Mouse (Mus musculus): Measurements from ENCODE around the gene Mxd3. TPM values are rescaled to one million over a fixed set of nuclear protein-coding genes. Genes with fewer than 3 reads are reported as not detected.

Gene Mxd3
- polyA plus RNA-seq, 1 experiment: 19.0 TPM

- no peak for TF ChIP-seq POLR2A (IDR thresholded peaks at IDR 0.05; ENCODE audit: low read depth, low read length)
- no peak for TF ChIP-seq CTCF (IDR thresholded peaks at IDR 0.05; ENCODE audit: borderline replicate concordance, insufficient read depth, low read length)
Measured at GRCm38 (mm10) chr13:55335701-55336100, 6.1 kb upstream of the Mxd3 start.

GRCm38 (mm10) chr13:55332331-55332730 is 2.7 kb upstream of the Mxd3 start:
- Histone ChIP-seq H3K27ac (ENCODE audit: insufficient read depth, low read length) (peak overlapping the region; percentile 8; the same call in 1 of the 2 replicates), H3K4me3 (ENCODE audit: insufficient read depth, low read length) (no peak overlapping the region), H3K4me1 (ENCODE audit: control insufficient read depth, insufficient read depth, low read length) (peaks cover 14% of the 10 kb centered on the region)
- TF ChIP-seq POLR2A (IDR thresholded peaks at IDR 0.05; ENCODE audit: low read depth, low read length) (no peak), CTCF (IDR thresholded peaks at IDR 0.05; ENCODE audit: borderline replicate concordance, insufficient read depth, low read length) (no peak)

More at GRCm38 (mm10) chr13:55335701-55336100, 6.1 kb upstream of the Mxd3 start:
- peaks cover 12% of the 10 kb centered on the region for H3K4me1 ChIP-seq (ENCODE audit: control insufficient read depth, insufficient read depth, low read length)
- H3K4me3 ChIP-seq (ENCODE audit: insufficient read depth, low read length): no peak overlapping the region
- H3K27ac ChIP-seq (ENCODE audit: insufficient read depth, low read length): no peak overlapping the region

GRCm38 (mm10) chr13:55330567-55331400 is 1.2 kb upstream of the Mxd3 start:
- peak overlapping the region; percentile 46 for H3K4me3 ChIP-seq (ENCODE audit: insufficient read depth, low read length)
- TF ChIP-seq POLR2A (IDR thresholded peaks at IDR 0.05; ENCODE audit: low read depth, low read length): no peak
- no peak for TF ChIP-seq CTCF (IDR thresholded peaks at IDR 0.05; ENCODE audit: borderline replicate concordance, insufficient read depth, low read length)
- H3K4me1 ChIP-seq (ENCODE audit: control insufficient read depth, insufficient read depth, low read length): peaks cover 18% of the 10 kb centered on the region
- H3K27ac ChIP-seq (ENCODE audit: insufficient read depth, low read length): 0 out of 2 replicates have a peak overlapping the region, but pooled peaks have one; percentile 9

- H3K4me1 ChIP-seq (ENCODE audit: control insufficient read depth, insufficient read depth, low read length): peaks cover 18% of the 10 kb centered on the region
- no peak overlapping the region for H3K27ac ChIP-seq (ENCODE audit: insufficient read depth, low read length)
- H3K4me3 ChIP-seq (ENCODE audit: insufficient read depth, low read length): peak overlapping the region; percentile 80
- TF ChIP-seq CTCF (IDR thresholded peaks at IDR 0.05; ENCODE audit: borderline replicate concordance, insufficient read depth, low read length): no peak
- TF ChIP-seq POLR2A (IDR thresholded peaks at IDR 0.05; ENCODE audit: low read depth, low read length): no peak; the same call in 1 of the 2 replicates
Measured at GRCm38 (mm10) chr13:55329109-55329682, 427 bp downstream of the Mxd3 start.

- Histone ChIP-seq H3K4me1 (ENCODE audit: control insufficient read depth, insufficient read depth, low read length) (peaks cover 22% of the 10 kb centered on the region), H3K4me3 (ENCODE audit: insufficient read depth, low read length) (peak overlapping the region; percentile 80), H3K27ac (ENCODE audit: insufficient read depth, low read length) (no peak overlapping the region)
- TF ChIP-seq POLR2A (IDR thresholded peaks at IDR 0.05; ENCODE audit: low read depth, low read length) (no peak), CTCF (IDR thresholded peaks at IDR 0.05; ENCODE audit: borderline replicate concordance, insufficient read depth, low read length) (no peak)
Measured at GRCm38 (mm10) chr13:55328641-55329040, 982 bp downstream of the Mxd3 start.

GRCm38 (mm10) chr13:55328171-55328570 is 1.5 kb downstream of the Mxd3 start:
- TF ChIP-seq POLR2A (IDR thresholded peaks at IDR 0.05; ENCODE audit: low read depth, low read length) (no peak), CTCF (IDR thresholded peaks at IDR 0.05; ENCODE audit: borderline replicate concordance, insufficient read depth, low read length) (no peak)
- peaks cover 22% of the 10 kb centered on the region for H3K4me1 ChIP-seq (ENCODE audit: control insufficient read depth, insufficient read depth, low read length)
- H3K27ac ChIP-seq (ENCODE audit: insufficient read depth, low read length): no peak overlapping the region
- no peak overlapping the region for H3K4me3 ChIP-seq (ENCODE audit: insufficient read depth, low read length)

- no peak for TF ChIP-seq POLR2A (IDR thresholded peaks at IDR 0.05; ENCODE audit: low read depth, low read length)
- peak; percentile 84 for TF ChIP-seq CTCF (IDR thresholded peaks at IDR 0.05; ENCODE audit: borderline replicate concordance, insufficient read depth, low read length)
- no peak overlapping the region for H3K4me3 ChIP-seq (ENCODE audit: insufficient read depth, low read length)
- H3K4me1 ChIP-seq (ENCODE audit: control insufficient read depth, insufficient read depth, low read length): peaks cover 22% of the 10 kb centered on the region
- no peak overlapping the region for H3K27ac ChIP-seq (ENCODE audit: insufficient read depth, low read length)
Measured at GRCm38 (mm10) chr13:55327633-55328032, 2.0 kb downstream of the Mxd3 start.

GRCm38 (mm10) chr13:55327169-55327568 is 2.5 kb downstream of the Mxd3 start:
- Histone ChIP-seq H3K4me1 (ENCODE audit: control insufficient read depth, insufficient read depth, low read length) (peaks cover 21% of the 10 kb centered on the region), H3K4me3 (ENCODE audit: insufficient read depth, low read length) (no peak overlapping the region), H3K27ac (ENCODE audit: insufficient read depth, low read length) (no peak overlapping the region)
- TF ChIP-seq POLR2A (IDR thresholded peaks at IDR 0.05; ENCODE audit: low read depth, low read length): no peak
- TF ChIP-seq CTCF (IDR thresholded peaks at IDR 0.05; ENCODE audit: borderline replicate concordance, insufficient read depth, low read length): no peak

GRCm38 (mm10) chr13:55325596-55325995 is 4.0 kb downstream of the Mxd3 start:
- Histone ChIP-seq H3K27ac (ENCODE audit: insufficient read depth, low read length) (no peak overlapping the region), H3K4me3 (ENCODE audit: insufficient read depth, low read length) (no peak overlapping the region), H3K4me1 (ENCODE audit: control insufficient read depth, insufficient read depth, low read length) (peaks cover 12% of the 10 kb centered on the region; the same call in 1 of the 2 replicates)
- no peak for TF ChIP-seq POLR2A (IDR thresholded peaks at IDR 0.05; ENCODE audit: low read depth, low read length)
- no peak for TF ChIP-seq CTCF (IDR thresholded peaks at IDR 0.05; ENCODE audit: borderline replicate concordance, insufficient read depth, low read length)

Measured in embryonic fibroblast, embryonic 13.5 days (primary cell).